ENCODE assay signal across 9 mouse cellular contexts in the genomic region with DNA sequence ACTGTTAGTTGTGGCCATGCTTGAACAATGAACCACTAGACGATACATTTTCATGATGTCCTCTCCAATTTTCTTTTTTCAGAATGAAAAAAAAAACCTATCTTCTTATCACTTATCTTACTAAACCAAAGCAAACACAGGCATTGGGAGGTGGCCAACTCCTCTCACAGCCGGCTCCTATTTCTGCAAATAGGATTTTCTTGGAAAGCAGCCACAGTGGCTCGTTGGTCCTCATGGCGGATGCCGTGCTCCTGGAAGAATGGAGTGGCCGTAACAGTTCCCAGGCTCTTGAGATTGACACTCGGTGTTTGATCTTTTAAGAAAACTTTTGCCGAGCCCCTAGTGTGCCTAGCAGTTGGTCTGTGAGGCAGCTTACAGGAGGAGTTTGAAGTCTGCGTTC. TPM values are rescaled to one million over a fixed set of nuclear protein-coding genes. Genes with fewer than 3 reads are reported as not detected.
DNase-seq lines count a peak whose midpoint lies in the region; ATAC-seq and TF ChIP-seq lines count a peak whose summit lies in the region.
"Had no signal": no experiment of that assay in that cellular context is flagged by ENCODE, and none has a peak within 500 bp of the region (broad histone marks: within the 10 kb centered on the region; RNA-seq: fewer than 3 reads in every experiment).

No protein-coding gene starts in this region.

- DNase-seq in liver, postnatal 0 days, result peak; percentile 51
- DNase-seq in liver, embryonic 11.5 days (ENCODE audit: low spot score), result no peak
- peak; percentile 59 to 77 for DNase-seq in cerebellum, postnatal 25 days
- peak; percentile 76 for DNase-seq in lung, postnatal 0 days (ENCODE audit: low spot score)
- DNase-seq in left cerebral cortex, adult 2 months (ENCODE audit: extremely low spot score in 1 of 2, low spot score in 2 of 2), result no peak
- DNase-seq in layer of hippocampus, postnatal 36 days, result no peak

- ATAC-seq in forebrain, embryonic 12.5 days (ENCODE audit: low FRiP score), result no peak
- no peak for ATAC-seq in forebrain, embryonic 16.5 days
- no peak for ATAC-seq in liver, postnatal 0 days
- ATAC-seq in liver, embryonic 11.5 days (replicated peaks; ENCODE audit: low FRiP score), result no peak
- peak; percentile 43; the same call in 1 of the 2 replicates for ATAC-seq in lung, postnatal 0 days
- ATAC-seq: intestine, postnatal 0 days had no signal

- H3K27ac ChIP-seq in forebrain, embryonic 12.5 days, result peak overlapping the region; percentile 46; the same call in 1 of the 2 replicates
- no peak overlapping the region for H3K27ac ChIP-seq in forebrain, embryonic 16.5 days (ENCODE audit: low read length)
- H3K27ac ChIP-seq in liver, postnatal 0 days (ENCODE audit: low read depth), result no peak overlapping the region
- no peak overlapping the region for H3K27ac ChIP-seq in liver, embryonic 11.5 days (ENCODE audit: low read depth, low read length)
- H3K27ac ChIP-seq in lung, postnatal 0 days (ENCODE audit: low read length), result no peak overlapping the region
- H3K27ac ChIP-seq in left cerebral cortex, adult 2 months, result no peak overlapping the region

- no peak overlapping the region for H3K4me2 ChIP-seq in forebrain, embryonic 12.5 days
- no peak overlapping the region for H3K4me2 ChIP-seq in forebrain, embryonic 16.5 days (ENCODE audit: low read length)
- peak overlapping the region; percentile 5; the same call in 1 of the 2 replicates for H3K4me2 ChIP-seq in liver, postnatal 0 days (ENCODE audit: low read depth, low read length)
- H3K4me2 ChIP-seq in liver, embryonic 11.5 days, result no peak overlapping the region
- H3K4me2 ChIP-seq in lung, postnatal 0 days (replicated peaks; ENCODE audit: low read depth, low read length), result no peak overlapping the region; the same call in 1 of the 2 replicates

- no peaks in the 10 kb centered on the region for H3K27me3 ChIP-seq in forebrain, embryonic 12.5 days
- H3K27me3 ChIP-seq in forebrain, embryonic 16.5 days (replicated peaks; ENCODE audit: control insufficient read depth, insufficient read depth, low read length), result no peaks in the 10 kb centered on the region
- H3K27me3 ChIP-seq in liver, postnatal 0 days (ENCODE audit: insufficient read depth, low read length), result no peaks in the 10 kb centered on the region
- H3K27me3 ChIP-seq in liver, embryonic 11.5 days (replicated peaks; ENCODE audit: control insufficient read depth, insufficient read depth, low read length), result no peaks in the 10 kb centered on the region
- H3K27me3 ChIP-seq in lung, postnatal 0 days (replicated peaks; ENCODE audit: insufficient read depth, low read length), result no peaks in the 10 kb centered on the region

- TF ChIP-seq EP300 in liver, postnatal 0 days (IDR thresholded peaks at IDR 0.05; ENCODE audit: low read depth), result no peak
- TF ChIP-seq EP300 in lung, postnatal 0 days (IDR thresholded peaks at IDR 0.05), result no peak

- no peaks in the 10 kb centered on the region; the same call in 1 of the 2 replicates for H3K4me1 ChIP-seq in forebrain, embryonic 12.5 days
- peaks cover 4% of the 10 kb centered on the region for H3K4me1 ChIP-seq in forebrain, embryonic 16.5 days (replicated peaks; ENCODE audit: control insufficient read depth, insufficient read depth, low read length)
- H3K4me1 ChIP-seq in liver, postnatal 0 days (ENCODE audit: insufficient read depth), result no peaks in the 10 kb centered on the region
- H3K4me1 ChIP-seq in liver, embryonic 11.5 days (replicated peaks; ENCODE audit: control insufficient read depth, insufficient read depth, low read length), result no peaks in the 10 kb centered on the region
- H3K4me1 ChIP-seq in lung, postnatal 0 days (ENCODE audit: insufficient read depth, low read depth, low read length), result no peaks in the 10 kb centered on the region

- H3K9me3 ChIP-seq in forebrain, embryonic 12.5 days, result no peaks in the 10 kb centered on the region
- no peaks in the 10 kb centered on the region for H3K9me3 ChIP-seq in forebrain, embryonic 16.5 days (ENCODE audit: control insufficient read depth, low read length)
- H3K9me3 ChIP-seq in liver, postnatal 0 days (ENCODE audit: low read length), result peaks cover 2% of the 10 kb centered on the region
- no peaks in the 10 kb centered on the region for H3K9me3 ChIP-seq in liver, embryonic 11.5 days (ENCODE audit: control insufficient read depth, low read length)
- H3K9me3 ChIP-seq in lung, postnatal 0 days (ENCODE audit: low read length), result no peaks in the 10 kb centered on the region

- WGBS in forebrain, embryonic 12.5 days, result 48% methylated on average over 9 of the region's 9 CpGs
- 13% methylated on average over 9 of the region's 9 CpGs for WGBS in forebrain, embryonic 16.5 days
- WGBS in liver, postnatal 0 days (ENCODE audit: insufficient replicate concordance), result 47% methylated on average over 9 of the region's 9 CpGs
- 51% methylated on average over 9 of the region's 9 CpGs for WGBS in liver, embryonic 11.5 days
- WGBS in lung, postnatal 0 days, result 16% methylated on average over 9 of the region's 9 CpGs

- no peak overlapping the region for H3K4me3 ChIP-seq in forebrain, embryonic 12.5 days (replicated peaks)
- H3K4me3 ChIP-seq in forebrain, embryonic 16.5 days (replicated peaks; ENCODE audit: low read length), result no peak overlapping the region
- no peak overlapping the region for H3K4me3 ChIP-seq in liver, postnatal 0 days (ENCODE audit: low read depth, low read length)
- H3K4me3 ChIP-seq in liver, embryonic 11.5 days (ENCODE audit: low read depth, low read length), result no peak overlapping the region
- H3K4me3 ChIP-seq in lung, postnatal 0 days (ENCODE audit: low read depth, low read length), result no peak overlapping the region
- H3K4me3 ChIP-seq in left cerebral cortex, adult 2 months, result no peak overlapping the region

- TF ChIP-seq CTCF in liver, postnatal 0 days (IDR thresholded peaks at IDR 0.05; ENCODE audit: low read depth), result no peak
- TF ChIP-seq CTCF in lung, postnatal 0 days (IDR thresholded peaks at IDR 0.05), result no peak
- no peak for TF ChIP-seq CTCF in left cerebral cortex, adult 2 months (IDR thresholded peaks at IDR 0.05)

- H3K36me3 ChIP-seq in forebrain, embryonic 12.5 days (replicated peaks), result peaks cover 66% of the 10 kb centered on the region
- peaks cover 15% of the 10 kb centered on the region for H3K36me3 ChIP-seq in forebrain, embryonic 16.5 days (ENCODE audit: control insufficient read depth, insufficient read depth)
- H3K36me3 ChIP-seq in liver, postnatal 0 days (replicated peaks; ENCODE audit: insufficient read depth, low read length), result peaks cover 39% of the 10 kb centered on the region
- peaks cover 19% of the 10 kb centered on the region for H3K36me3 ChIP-seq in liver, embryonic 11.5 days (ENCODE audit: control insufficient read depth, insufficient read depth, low read length)
- H3K36me3 ChIP-seq in lung, postnatal 0 days (ENCODE audit: insufficient read depth, low read length), result peaks cover 14% of the 10 kb centered on the region

- intact Hi-C loops in left cerebral cortex, adult 2 months (cut with DNase I), result no loop called here

- no peak overlapping the region for H3K9ac ChIP-seq in forebrain, embryonic 12.5 days
- no peak overlapping the region for H3K9ac ChIP-seq in forebrain, embryonic 16.5 days (replicated peaks; ENCODE audit: low read depth, low read length)
- H3K9ac ChIP-seq in liver, postnatal 0 days (replicated peaks), result no peak overlapping the region
- H3K9ac ChIP-seq in liver, embryonic 11.5 days (ENCODE audit: low read depth, low read length), result no peak overlapping the region
- H3K9ac ChIP-seq in lung, postnatal 0 days (replicated peaks; ENCODE audit: low read depth), result no peak overlapping the region

RNA-seq across cellular contexts. Expression of a gene that starts 50.8 kb away (rescaled TPM):
- polyA plus RNA-seq in forebrain, embryonic 12.5 days (2016; fragmentation: Nextera tagmentation; extraction: Ambion mirVana), result 4.3 and 4.5 TPM in 2 replicates
- polyA plus RNA-seq in forebrain, embryonic 16.5 days (2015; fragmentation: Nextera tagmentation; extraction: Ambion mirVana), result 3.9 and 4.7 TPM in 2 replicates
- 0.95 and 1.1 TPM in 2 replicates for polyA plus RNA-seq in liver, postnatal 0 days (2015; fragmentation: Nextera tagmentation; extraction: Ambion mirVana)
- 4.1 and 4.2 TPM in 2 replicates for polyA plus RNA-seq in liver, embryonic 11.5 days (2014; fragmentation: Nextera tagmentation; extraction: Ambion mirVana)
- 6.0 and 7.6 TPM in 2 replicates for polyA plus RNA-seq in lung, postnatal 0 days (2015; fragmentation: Nextera tagmentation; extraction: Ambion mirVana)
- total RNA-seq in left cerebral cortex, adult 2 months (2021), result 1 to 10 TPM; 3.7 to 4.9 TPM
- total RNA-seq in layer of hippocampus, postnatal 36 days (2021), result 1 to 10 TPM; 4.0 to 5.4 TPM

RNA-seq across cellular contexts. Expression of a gene that starts 51.0 kb away (rescaled TPM):
- polyA plus RNA-seq in forebrain, embryonic 12.5 days (2016; fragmentation: Nextera tagmentation; extraction: Ambion mirVana), result 730 and 741 TPM in 2 replicates
- 455 and 506 TPM in 2 replicates for polyA plus RNA-seq in forebrain, embryonic 16.5 days (2015; fragmentation: Nextera tagmentation; extraction: Ambion mirVana)
- 574 and 584 TPM in 2 replicates for polyA plus RNA-seq in liver, postnatal 0 days (2015; fragmentation: Nextera tagmentation; extraction: Ambion mirVana)
- polyA plus RNA-seq in liver, embryonic 11.5 days (2014; fragmentation: Nextera tagmentation; extraction: Ambion mirVana), result 1,254 and 1,406 TPM in 2 replicates
- polyA plus RNA-seq in lung, postnatal 0 days (2015; fragmentation: Nextera tagmentation; extraction: Ambion mirVana), result 641 and 670 TPM in 2 replicates
- total RNA-seq in left cerebral cortex, adult 2 months (2021), result 100 to 1,000 TPM; 287 to 307 TPM
- 100 to 1,000 TPM; 296 to 306 TPM for total RNA-seq in layer of hippocampus, postnatal 36 days (2021)

RNA-seq across cellular contexts. Expression of a gene that starts 57.1 kb away (rescaled TPM):
- 3.1 and 4.4 TPM in 2 replicates for polyA plus RNA-seq in forebrain, embryonic 12.5 days (2016; fragmentation: Nextera tagmentation; extraction: Ambion mirVana)
- 3.4 and 4.5 TPM in 2 replicates for polyA plus RNA-seq in forebrain, embryonic 16.5 days (2015; fragmentation: Nextera tagmentation; extraction: Ambion mirVana)
- polyA plus RNA-seq in liver, postnatal 0 days (2015; fragmentation: Nextera tagmentation; extraction: Ambion mirVana), result 0.44 and 1.2 TPM in 2 replicates
- polyA plus RNA-seq in liver, embryonic 11.5 days (2014; fragmentation: Nextera tagmentation; extraction: Ambion mirVana), result 1.5 and 2.8 TPM in 2 replicates
- polyA plus RNA-seq in lung, postnatal 0 days (2015; fragmentation: Nextera tagmentation; extraction: Ambion mirVana), result 1.1 TPM in 2 replicates
- 10 to 100 TPM; 12.3 to 14.8 TPM for total RNA-seq in left cerebral cortex, adult 2 months (2021)
- 10 to 100 TPM; 20.3 to 20.4 TPM for total RNA-seq in layer of hippocampus, postnatal 36 days (2021)

Comparison
In these comparisons a context has a peak if more than half of its experiments do, and no peak if none do; other contexts are left out.
1. DNase-seq: peak in liver, postnatal 0 days (single experiment), cerebellum, postnatal 25 days (2 of 2) and lung, postnatal 0 days (single experiment); none in liver, embryonic 11.5 days (single experiment), left cerebral cortex, adult 2 months (0 of 2) and layer of hippocampus, postnatal 36 days (0 of 2).